Mouse (Mus musculus) bone marrow, adult 2 months (tissue): ENCODE measurements around the gene Ccn6.

ENCODE experiments used
- CTCF ChIP-seq: fragments of 200-500 bp; IDR thresholded peaks from 2 replicates; pipeline ENCODE4 v1.5.1; 2011; ENCODE audit warnings: low read length, control low read depth; ENCODE audit not compliant: control insufficient read depth, insufficient read depth
- POLR2A ChIP-seq: fragments of 200-500 bp; IDR thresholded peaks from 2 replicates; pipeline ENCODE4 v1.6.1; 2011; ENCODE audit warnings: low read depth, mild to moderate bottlenecking, control low read depth, low read length, borderline replicate concordance; ENCODE audit not compliant: control insufficient read depth

GRCm38 (mm10) chr10:39163694-39164093 lies at the start of gene Ccn6:
- TF ChIP-seq CTCF = no peak
- no peak for TF ChIP-seq POLR2A
